Mouse (Mus musculus) heart, adult 2 months (tissue): Measurements from ENCODE around the gene Gm37240. TPM values are rescaled to one million over a fixed set of nuclear protein-coding genes. Genes with fewer than 3 reads are reported as not detected.

Experiments
- DNase-seq, 2 experiments: peaks; one replicate each; pipeline ENCODE4 v3.0.0; 2021
- H3K27ac ChIP-seq: fragments of 200-600 bp; 2 replicates; pipeline ENCODE4 v1.8.1; 2022
- H3K27me3 ChIP-seq: fragments of 200-500 bp; 2 replicates; pipeline ENCODE4 v1.6.1; 2012; ENCODE audit warnings: mild to moderate bottlenecking, low read length, inconsistent platforms, mixed read lengths; ENCODE audit not compliant: control insufficient read depth, insufficient read depth
- H3K36me3 ChIP-seq: fragments of 200-500 bp; 2 replicates; pipeline ENCODE4 v1.6.1; 2012; ENCODE audit warnings: low read length, inconsistent platforms; ENCODE audit not compliant: control insufficient read depth, insufficient read depth
- H3K4me1 ChIP-seq: fragments of 200-500 bp; 2 replicates; pipeline ENCODE4 v1.6.1; 2011; ENCODE audit warnings: low read length; ENCODE audit not compliant: control insufficient read depth, insufficient read depth
- H3K4me3 ChIP-seq: fragments of 200-600 bp; 2 replicates; pipeline ENCODE4 v1.8.1; 2022
- H3K79me2 ChIP-seq: fragments of 200-500 bp; replicated peaks from 2 replicates; pipeline ENCODE4 v1.6.1; 2012; ENCODE audit warnings: mild to moderate bottlenecking, inconsistent platforms, low read length, moderate library complexity, mixed read lengths; ENCODE audit not compliant: control insufficient read depth, insufficient read depth
- H3K9ac ChIP-seq: fragments of 200-500 bp; 2 replicates; pipeline ENCODE4 v1.6.1; 2012; ENCODE audit warnings: low read depth, mild to moderate bottlenecking, control low read depth, inconsistent platforms, low read length, mixed read lengths
- CTCF ChIP-seq: fragments of 200-600 bp; IDR thresholded peaks from 2 replicates; pipeline ENCODE4 v1.8.1; 2022; ENCODE audit warnings: antibody characterized with exemption, mild to moderate bottlenecking, moderate library complexity
- EP300 ChIP-seq: fragments of 200-500 bp; IDR thresholded peaks from 2 replicates; pipeline ENCODE4 v1.6.1; 2011; ENCODE audit warnings: low read depth, low read length, control low read depth; ENCODE audit not compliant: insufficient read depth
- POLR2A ChIP-seq: fragments of 200-500 bp; IDR thresholded peaks from 2 replicates; pipeline ENCODE4 v1.6.1; 2011; ENCODE audit warnings: mild to moderate bottlenecking, low read depth, low read length, control low read depth; ENCODE audit not compliant: insufficient read depth
- WGBS: fragments of 180-500 bp; shearing (Covaris S2); methylation state at CpG from one replicate; pipeline ENCODE4 v1.1.7; 2018; 5-methylcytosine and 5-hydroxymethylcytosine counted together
- intact Hi-C: fragments of 180-260 bp; cut with DNase I; formaldehyde crosslinking; loops from one replicate; pipeline ENCODE4 v1.15.1; 2025
- polyA plus RNA-seq: library from polyadenylated mRNA; depleted of rRNA; stranded (reverse); fragments of >200 nt; gene quantifications from 2 replicates; pipeline ENCODE4 v1.2.3, GENCODE M21; 2012
- total RNA-seq, 2 experiments: library from RNA; stranded (reverse); gene quantifications; 2 replicates each; pipeline ENCODE4 v1.2.3; 2021

Gene Gm37240
- total and polyA plus RNA-seq, 3 experiments = 25.0 to 45.3 (median 36.6) TPM

DNA sequence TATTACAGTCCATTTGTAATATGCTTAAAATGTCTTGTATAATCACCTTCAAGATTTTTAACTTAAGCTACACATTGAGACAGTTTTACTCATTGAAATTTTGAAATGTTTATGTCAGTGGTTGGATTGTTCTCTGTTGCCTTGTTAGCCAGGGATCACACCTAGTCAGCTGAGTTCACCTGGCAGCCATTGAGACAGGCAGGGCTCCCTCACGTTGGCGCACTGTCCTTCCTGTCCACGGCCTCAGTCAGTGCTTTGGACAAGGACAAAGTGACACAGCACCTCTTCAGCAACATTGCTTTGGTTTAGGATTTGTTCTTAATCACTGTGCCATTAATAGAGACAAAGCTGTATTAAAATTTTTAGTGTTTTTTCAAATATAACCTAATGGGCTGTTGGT is 958.1 kb downstream of the Gm37240 start:
- Histone ChIP-seq H3K36me3 (peaks cover 10% of the 10 kb centered on the region), H3K79me2 (no peaks in the 10 kb centered on the region; the same call in none of the 2 replicates), H3K4me3 (peak overlapping the region; percentile 5; the same call in 1 of the 2 replicates), H3K27ac (peak overlapping the region; percentile 54), H3K9ac (no peak overlapping the region), H3K4me1 (peaks cover 1% of the 10 kb centered on the region; the same call in 1 of the 2 replicates), H3K27me3 (no peaks in the 10 kb centered on the region)
- TF ChIP-seq POLR2A (no peak), EP300 (peak; percentile 83)
- 55% methylated on average over 3 of the region's 3 CpGs for WGBS
- DNase-seq = peak; percentile 44 to 66
- intact Hi-C loops = loop anchor here (5.0 to 10.0 kb wide), 5 partner anchors 283 to 588 kb away; no protein-coding TSS in a partner anchor

- H3K27ac ChIP-seq = no peak overlapping the region; the same call in 1 of the 2 replicates
- peaks cover 5% of the 10 kb centered on the region for H3K36me3 ChIP-seq
- peak overlapping the region; percentile 47 for H3K4me3 ChIP-seq
- intact Hi-C loops = loop anchor here (5.0 to 10.0 kb wide), 5 partner anchors 284 to 589 kb away; no protein-coding TSS in a partner anchor
- H3K79me2 ChIP-seq = no peaks in the 10 kb centered on the region; the same call in none of the 2 replicates
- TF ChIP-seq POLR2A = no peak
- no peak for TF ChIP-seq EP300
- TF ChIP-seq CTCF = 0 out of 2 replicates have a peak, but pooled peaks have one; percentile 26
- H3K27me3 ChIP-seq = no peaks in the 10 kb centered on the region
- DNase-seq = no peak
- WGBS = 77% methylated on average over 2 of the region's 2 CpGs
- H3K4me1 ChIP-seq = peaks cover 1% of the 10 kb centered on the region; the same call in 1 of the 2 replicates
- H3K9ac ChIP-seq = no peak overlapping the region
These were observed 959.4 kb downstream of the Gm37240 start for GRCm38 (mm10) chr3:84927901-84928300.

DNA sequence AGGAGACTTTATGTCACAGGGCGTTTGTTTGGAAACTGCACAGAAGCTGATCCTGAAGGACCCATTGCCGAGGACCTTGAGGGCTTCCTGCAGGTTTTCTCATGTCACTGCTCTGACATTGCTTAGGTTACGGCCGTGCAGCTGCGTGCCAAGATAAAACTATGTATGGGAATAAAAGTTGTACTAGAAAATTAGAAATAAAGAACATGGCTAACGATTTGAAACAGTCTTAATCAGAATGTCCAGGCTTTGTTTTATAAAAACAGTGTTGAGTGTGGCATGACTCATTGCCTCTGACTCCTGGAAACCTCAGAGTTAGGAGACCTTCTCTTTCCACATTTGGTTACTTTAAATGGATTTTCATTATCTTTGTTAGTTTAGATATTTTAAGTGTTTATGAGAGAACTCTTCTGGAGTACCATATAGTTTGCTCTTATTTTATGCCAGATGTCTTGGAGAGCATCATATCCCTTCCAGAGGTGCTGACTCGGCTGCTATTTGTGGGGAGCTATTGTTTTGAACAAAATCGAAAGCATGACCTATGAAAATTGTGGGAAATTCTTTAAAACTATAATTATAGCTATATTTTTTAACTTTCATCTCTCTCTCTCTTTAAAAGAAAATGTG is 960.0 kb downstream of the Gm37240 start:
- intact Hi-C loops = loop anchor here (5.0 to 10.0 kb wide), 5 partner anchors 285 to 590 kb away; no protein-coding TSS in a partner anchor
- H3K27me3 ChIP-seq = no peaks in the 10 kb centered on the region
- H3K36me3 ChIP-seq = peaks cover 5% of the 10 kb centered on the region
- peak overlapping the region; percentile 86 for H3K27ac ChIP-seq
- TF ChIP-seq POLR2A = no peak
- TF ChIP-seq EP300 = no peak
- TF ChIP-seq CTCF = no peak
- no peaks in the 10 kb centered on the region; the same call in none of the 2 replicates for H3K79me2 ChIP-seq
- 50% methylated on average over 8 of the region's 8 CpGs for WGBS
- peak overlapping the region; percentile 40; the same call in 1 of the 2 replicates for H3K9ac ChIP-seq
- DNase-seq = no peak
- peak overlapping the region; percentile 47 for H3K4me3 ChIP-seq
- H3K4me1 ChIP-seq = peaks cover 1% of the 10 kb centered on the region; the same call in 1 of the 2 replicates

DNA sequence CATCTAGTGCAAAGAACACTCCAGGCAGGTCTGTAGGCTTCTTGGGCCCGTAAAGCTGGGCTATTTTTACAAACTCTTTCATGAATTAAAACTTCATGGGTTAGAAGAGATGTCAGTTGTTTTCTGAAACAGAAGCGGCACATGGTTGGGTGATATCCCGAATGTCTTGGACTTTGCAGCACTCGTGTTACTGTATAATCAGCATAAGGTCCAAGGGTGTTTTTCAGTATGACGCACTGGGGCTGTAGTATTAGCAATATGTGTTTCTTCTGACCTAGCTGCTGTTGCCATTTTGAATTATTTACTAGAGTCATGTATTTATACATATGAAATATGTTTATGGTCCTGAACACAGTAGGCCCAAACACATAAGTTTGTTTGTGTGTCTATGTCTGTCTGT is 961.2 kb downstream of the Gm37240 start:
- Histone ChIP-seq H3K36me3 (no peaks in the 10 kb centered on the region; the same call in 1 of the 2 replicates), H3K79me2 (no peaks in the 10 kb centered on the region; the same call in none of the 2 replicates), H3K4me1 (peaks cover 1% of the 10 kb centered on the region; the same call in 1 of the 2 replicates), H3K9ac (peak overlapping the region; percentile 61), H3K27me3 (no peaks in the 10 kb centered on the region), H3K4me3 (peak overlapping the region; percentile 47), H3K27ac (peak overlapping the region; percentile 86)
- intact Hi-C loops = loop anchor here (1.0 to 10.0 kb wide), 6 partner anchors 286 to 645 kb away; no protein-coding TSS in a partner anchor
- DNase-seq = no peak
- 64% methylated on average over 5 of the region's 5 CpGs for WGBS
- TF ChIP-seq EP300 (no peak), CTCF (no peak), POLR2A (no peak)

GRCm38 (mm10) chr3:84925229-84925628 is 962.1 kb downstream of the Gm37240 start:
- WGBS = 60% methylated on average over 4 of the region's 4 CpGs
- TF ChIP-seq POLR2A = peak; percentile 71
- TF ChIP-seq EP300 = no peak
- DNase-seq = peak in 1 of 2 experiments; percentile 28

More at GRCm38 (mm10) chr3:84925229-84925628, 962.1 kb downstream of the Gm37240 start:
- Histone ChIP-seq H3K9ac (peak overlapping the region; percentile 29; the same call in 1 of the 2 replicates), H3K79me2 (no peaks in the 10 kb centered on the region; the same call in 1 of the 2 replicates), H3K4me1 (peaks cover 1% of the 10 kb centered on the region; the same call in 1 of the 2 replicates), H3K4me3 (peak overlapping the region; percentile 47), H3K27me3 (no peaks in the 10 kb centered on the region), H3K27ac (peak overlapping the region; percentile 86), H3K36me3 (no peaks in the 10 kb centered on the region; the same call in 1 of the 2 replicates)
- intact Hi-C loops = loop anchor here (5.0 to 10.0 kb wide), 5 partner anchors 287 to 592 kb away; no protein-coding TSS in a partner anchor
